Mouse (Mus musculus): ENCODE measurements at regions not wholly inside any gene's neighbourhood (a gene's known extent, or its start where the extent isn't known, plus 50 kb on each side); places are given as distances from the start of the nearest gene placed in this dataset.

DNA sequence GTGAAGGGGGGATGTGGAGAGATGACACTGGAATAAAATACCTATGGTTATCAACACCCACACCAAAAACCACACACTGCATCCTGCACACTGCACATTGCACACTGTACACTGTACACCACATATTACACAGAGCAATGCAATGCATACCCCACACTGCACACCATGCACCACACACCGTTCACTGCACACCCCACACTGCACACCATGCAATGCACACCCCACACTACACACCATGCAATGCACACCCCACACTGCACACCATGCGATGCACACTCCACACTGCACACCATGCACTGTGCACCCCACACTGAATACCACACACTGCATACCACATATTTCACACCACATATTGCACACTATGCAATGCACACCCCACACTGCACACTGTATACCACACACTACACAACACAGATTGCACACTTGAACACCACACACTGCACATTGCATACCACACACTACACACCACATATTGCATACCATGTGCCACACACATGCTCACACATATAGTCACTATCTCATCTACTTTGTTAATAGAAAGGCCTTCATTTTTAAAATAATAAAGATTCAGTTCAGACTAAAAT, 255.8 kb upstream of the Lyplal1 start:
- no peak overlapping the region for H3K4me3 ChIP-seq (ENCODE audit: insufficient read depth, low read length)
- TF ChIP-seq CTCF (IDR thresholded peaks at IDR 0.05; ENCODE audit: extremely low read depth, insufficient read depth, low read length), result no peak
- no peaks in the 10 kb centered on the region for H3K4me1 ChIP-seq (ENCODE audit: control insufficient read depth, insufficient read depth, low read length)
- no peak overlapping the region for H3K27ac ChIP-seq (ENCODE audit: insufficient read depth, low read length)

DNA sequence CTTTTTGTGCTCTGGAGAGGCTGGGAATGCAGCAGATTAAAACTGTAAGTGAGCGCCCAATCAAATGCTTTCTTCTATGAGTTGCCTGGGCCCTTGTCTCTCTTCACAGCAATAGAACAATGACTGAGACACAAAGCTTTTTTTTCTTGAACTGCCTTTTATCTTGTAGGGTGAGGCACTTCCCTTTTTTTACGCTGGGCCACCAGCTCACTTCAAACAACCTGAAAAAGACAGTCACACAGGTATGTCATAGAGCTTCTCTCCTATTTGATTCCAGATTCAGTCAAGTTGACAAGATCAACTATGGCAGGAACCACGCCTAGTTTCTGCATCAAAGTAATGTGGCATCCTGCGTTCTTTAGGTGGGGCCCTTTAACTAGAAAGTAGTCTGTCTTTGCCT, 246.2 kb upstream of the Lyplal1 start:
- Histone ChIP-seq H3K27ac (ENCODE audit: insufficient read depth, low read length) (no peak overlapping the region), H3K4me1 (ENCODE audit: control insufficient read depth, insufficient read depth, low read length) (0 out of 2 replicates have a peak, but pooled peaks cover 1% of the 10 kb centered on the region), H3K4me3 (ENCODE audit: insufficient read depth, low read length) (no peak overlapping the region)
- TF ChIP-seq CTCF (IDR thresholded peaks at IDR 0.05; ENCODE audit: extremely low read depth, insufficient read depth, low read length), result no peak
- TF ChIP-seq POLR2A (IDR thresholded peaks at IDR 0.05; ENCODE audit: extremely low read depth, insufficient read depth, low read length), result no peak

DNA sequence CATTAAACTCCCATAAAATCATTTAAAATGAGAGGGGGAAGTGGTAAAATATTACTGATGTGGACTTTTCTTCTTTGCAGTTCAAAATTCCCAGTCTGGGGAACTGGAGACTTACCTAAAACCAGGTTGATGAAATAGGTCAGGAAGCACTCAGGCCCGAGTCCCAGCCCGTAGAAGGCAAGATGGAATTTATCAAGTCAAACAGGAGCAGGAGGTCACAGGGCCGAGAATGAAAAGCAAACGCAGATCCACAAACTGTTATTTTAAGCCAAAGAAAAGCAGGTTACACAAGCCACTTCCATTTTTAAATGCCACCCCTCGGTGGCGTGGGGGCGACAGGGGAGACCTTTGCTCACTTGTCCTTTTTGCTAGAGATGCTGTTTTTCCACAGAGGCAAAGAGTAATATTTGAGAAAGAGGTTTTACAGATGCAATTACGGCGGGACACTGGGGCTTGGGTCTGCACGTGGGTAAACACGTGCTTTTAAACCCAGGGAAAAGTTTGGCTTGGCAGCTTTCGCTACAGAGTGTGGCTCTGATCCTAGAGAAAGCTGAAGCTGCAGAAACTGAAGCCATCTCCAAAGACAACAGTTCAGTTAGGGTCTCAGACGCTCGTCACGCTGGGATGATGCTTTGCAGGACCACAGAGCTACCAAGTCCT, 241.0 kb upstream of the Lyplal1 start:
- Histone ChIP-seq H3K27ac (ENCODE audit: insufficient read depth, low read length) (no peak overlapping the region), H3K4me1 (ENCODE audit: control insufficient read depth, insufficient read depth, low read length) (0 out of 2 replicates have a peak, but pooled peaks cover 1% of the 10 kb centered on the region), H3K4me3 (ENCODE audit: insufficient read depth, low read length) (no peak overlapping the region)
- TF ChIP-seq POLR2A (IDR thresholded peaks at IDR 0.05; ENCODE audit: extremely low read depth, insufficient read depth, low read length) (no peak), CTCF (IDR thresholded peaks at IDR 0.05; ENCODE audit: extremely low read depth, insufficient read depth, low read length) (no peak)

DNA sequence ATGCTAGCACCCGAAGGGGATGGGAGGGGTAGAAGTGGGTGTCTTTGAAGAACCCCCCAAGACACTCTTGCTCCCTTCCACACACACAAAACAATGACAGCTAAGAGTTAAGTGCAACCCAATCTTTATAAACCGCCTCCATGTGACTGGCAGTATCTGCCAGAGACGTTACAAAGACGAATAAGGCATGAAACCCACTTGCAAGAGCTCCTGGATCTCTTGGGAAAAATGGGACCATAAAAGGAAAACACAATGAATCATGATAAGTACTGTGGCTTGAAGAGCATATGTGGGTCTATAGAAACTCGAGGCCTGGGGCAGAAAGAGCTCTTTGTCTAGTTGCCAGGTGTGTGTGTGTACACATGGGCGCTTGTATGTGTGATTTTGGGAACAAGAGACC, 237.6 kb upstream of the Lyplal1 start:
- 0 out of 2 replicates have a peak, but pooled peaks cover 1% of the 10 kb centered on the region for H3K4me1 ChIP-seq (ENCODE audit: control insufficient read depth, insufficient read depth, low read length)
- no peak for TF ChIP-seq POLR2A (IDR thresholded peaks at IDR 0.05; ENCODE audit: extremely low read depth, insufficient read depth, low read length)
- no peak for TF ChIP-seq CTCF (IDR thresholded peaks at IDR 0.05; ENCODE audit: extremely low read depth, insufficient read depth, low read length)
- H3K4me3 ChIP-seq (ENCODE audit: insufficient read depth, low read length), result no peak overlapping the region
- H3K27ac ChIP-seq (ENCODE audit: insufficient read depth, low read length), result no peak overlapping the region

DNA sequence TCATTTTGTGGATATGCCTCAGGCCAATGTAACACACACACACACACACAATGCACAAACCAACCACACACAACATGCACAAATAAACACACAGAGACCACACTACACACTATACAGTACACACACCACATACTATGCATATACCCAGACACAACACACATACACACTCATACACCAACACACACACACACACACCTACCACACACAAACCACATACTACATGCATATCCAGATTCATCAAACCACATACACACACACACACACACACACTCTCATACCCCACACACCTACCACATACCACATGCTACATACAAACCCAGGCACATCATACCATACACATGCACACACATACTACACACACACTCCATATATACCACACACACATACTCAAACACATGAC, 237.0 kb upstream of the Lyplal1 start:
- Histone ChIP-seq H3K4me3 (ENCODE audit: insufficient read depth, low read length) (no peak overlapping the region), H3K27ac (ENCODE audit: insufficient read depth, low read length) (no peak overlapping the region), H3K4me1 (ENCODE audit: control insufficient read depth, insufficient read depth, low read length) (0 out of 2 replicates have a peak, but pooled peaks cover 1% of the 10 kb centered on the region)
- TF ChIP-seq POLR2A (IDR thresholded peaks at IDR 0.05; ENCODE audit: extremely low read depth, insufficient read depth, low read length) (no peak), CTCF (IDR thresholded peaks at IDR 0.05; ENCODE audit: extremely low read depth, insufficient read depth, low read length) (no peak)

DNA sequence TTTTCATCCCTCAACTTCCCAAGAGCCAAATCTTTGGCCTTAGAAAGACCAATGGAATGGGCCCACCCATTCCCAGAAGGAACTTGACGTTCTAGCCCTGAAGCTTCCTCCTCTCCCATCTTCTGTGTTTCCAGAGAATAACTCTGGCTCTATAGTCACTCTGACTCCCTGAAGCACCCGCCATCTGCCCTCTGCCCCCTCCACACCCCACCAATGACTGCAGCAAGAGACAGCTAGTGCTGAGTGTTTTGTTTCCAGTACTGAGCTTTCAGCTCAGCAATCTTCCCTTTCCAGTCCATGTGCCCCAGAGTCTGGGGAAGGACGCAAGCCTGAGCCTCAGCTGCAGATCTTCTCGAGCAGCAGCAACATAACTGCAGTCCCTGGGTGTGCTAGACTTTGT, 233.3 kb upstream of the Lyplal1 start:
- no peak overlapping the region for H3K4me3 ChIP-seq (ENCODE audit: insufficient read depth, low read length)
- H3K4me1 ChIP-seq (ENCODE audit: control insufficient read depth, insufficient read depth, low read length), result no peaks in the 10 kb centered on the region; the same call in 1 of the 2 replicates
- no peak overlapping the region for H3K27ac ChIP-seq (ENCODE audit: insufficient read depth, low read length)
- TF ChIP-seq CTCF (IDR thresholded peaks at IDR 0.05; ENCODE audit: extremely low read depth, insufficient read depth, low read length) (no peak), POLR2A (IDR thresholded peaks at IDR 0.05; ENCODE audit: extremely low read depth, insufficient read depth, low read length) (no peak)

DNA sequence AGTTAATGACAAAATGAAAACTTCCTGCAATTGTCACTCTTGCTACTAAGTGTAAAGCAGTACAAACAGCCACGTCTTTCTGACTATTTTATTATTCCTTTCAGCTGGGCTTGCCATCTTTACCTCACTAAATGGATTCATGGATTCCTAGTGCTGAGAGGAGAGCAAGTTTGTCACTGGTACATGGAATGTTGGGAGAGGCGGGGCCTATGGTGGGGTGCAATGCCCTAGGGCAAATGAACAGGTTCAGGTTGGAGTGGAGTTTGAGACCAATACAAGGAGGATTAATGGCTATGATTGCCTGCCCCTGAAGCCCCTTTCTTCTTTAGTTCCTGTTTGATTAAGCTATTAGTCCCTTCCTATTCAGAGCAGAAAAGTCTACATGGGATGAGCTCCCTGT, 232.9 kb upstream of the Lyplal1 start:
- no peak for TF ChIP-seq POLR2A (IDR thresholded peaks at IDR 0.05; ENCODE audit: extremely low read depth, insufficient read depth, low read length)
- no peak for TF ChIP-seq CTCF (IDR thresholded peaks at IDR 0.05; ENCODE audit: extremely low read depth, insufficient read depth, low read length)
- no peak overlapping the region for H3K27ac ChIP-seq (ENCODE audit: insufficient read depth, low read length)
- H3K4me3 ChIP-seq (ENCODE audit: insufficient read depth, low read length), result no peak overlapping the region

DNA sequence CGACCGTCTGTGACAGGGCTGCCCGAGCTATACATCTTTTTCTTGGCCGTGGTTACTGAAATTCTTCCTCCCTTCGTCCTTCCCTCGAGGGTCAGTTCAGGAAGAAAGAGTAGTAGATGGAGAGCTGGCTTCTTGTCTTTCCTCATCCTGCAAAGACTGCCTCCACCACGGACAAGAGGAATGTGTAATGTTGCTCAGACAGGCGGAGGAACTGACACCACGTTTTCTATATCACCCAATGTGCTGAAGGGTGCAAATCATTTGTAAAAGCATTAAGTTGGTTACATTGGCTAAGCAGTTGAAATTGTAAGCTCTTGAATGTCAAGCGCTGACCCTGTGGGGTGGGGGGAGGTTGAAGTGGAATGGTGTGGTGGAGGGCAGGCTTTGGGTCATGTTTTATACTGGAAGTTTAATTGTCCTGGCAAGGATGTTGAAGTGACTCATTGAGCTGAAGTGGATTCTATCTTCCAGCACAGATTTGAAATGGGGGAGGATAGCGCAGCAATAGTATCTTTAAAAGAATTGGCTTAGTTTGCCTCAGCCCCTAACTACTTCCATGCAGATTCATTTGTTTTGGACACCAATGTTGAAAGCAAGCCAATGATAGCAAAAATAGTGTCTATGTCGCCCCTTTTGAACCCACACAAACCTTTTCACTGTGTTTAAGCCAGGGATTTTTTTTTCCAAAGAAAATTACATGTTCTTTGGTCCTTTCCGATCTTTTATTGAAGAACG, 230.5 kb upstream of the Lyplal1 start:
- Histone ChIP-seq H3K4me1 (ENCODE audit: control insufficient read depth, insufficient read depth, low read length) (no peaks in the 10 kb centered on the region; the same call in 1 of the 2 replicates), H3K4me3 (ENCODE audit: insufficient read depth, low read length) (no peak overlapping the region), H3K27ac (ENCODE audit: insufficient read depth, low read length) (no peak overlapping the region)
- TF ChIP-seq CTCF (IDR thresholded peaks at IDR 0.05; ENCODE audit: extremely low read depth, insufficient read depth, low read length) (no peak), POLR2A (IDR thresholded peaks at IDR 0.05; ENCODE audit: extremely low read depth, insufficient read depth, low read length) (no peak)

More for the DNA sequence above, 232.9 kb upstream of the Lyplal1 start:
- no peaks in the 10 kb centered on the region; the same call in 1 of the 2 replicates for H3K4me1 ChIP-seq (ENCODE audit: control insufficient read depth, insufficient read depth, low read length)

DNA sequence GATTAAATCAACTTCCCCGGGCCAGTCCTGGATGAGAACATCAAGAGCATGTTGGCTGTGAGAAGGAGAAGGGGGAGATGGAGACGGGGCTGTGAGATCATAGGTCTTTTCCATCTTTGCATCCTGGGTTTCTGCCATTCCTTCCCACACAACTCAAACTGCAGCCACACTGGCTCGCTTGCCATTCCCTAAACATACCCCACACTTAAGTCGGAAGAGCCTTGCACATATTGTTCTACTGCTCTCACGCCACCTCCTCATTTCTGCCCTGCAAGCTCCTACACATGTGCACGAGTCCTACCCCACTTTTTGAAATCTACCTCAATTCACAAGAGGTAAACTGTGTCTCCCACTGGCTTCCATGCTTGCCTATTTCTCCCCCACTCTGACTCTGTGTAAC, 228.3 kb upstream of the Lyplal1 start:
- Histone ChIP-seq H3K27ac (ENCODE audit: insufficient read depth, low read length) (no peak overlapping the region), H3K4me1 (ENCODE audit: control insufficient read depth, insufficient read depth, low read length) (peaks cover 2% of the 10 kb centered on the region), H3K4me3 (ENCODE audit: insufficient read depth, low read length) (no peak overlapping the region)
- TF ChIP-seq POLR2A (IDR thresholded peaks at IDR 0.05; ENCODE audit: extremely low read depth, insufficient read depth, low read length) (no peak), CTCF (IDR thresholded peaks at IDR 0.05; ENCODE audit: extremely low read depth, insufficient read depth, low read length) (no peak)

Measured in cortical plate, adult 2 months (tissue).